Mouse (Mus musculus) CH12.LX (cell line): ENCODE measurements around the gene Eef1e1. TPM values are rescaled to one million over a fixed set of nuclear protein-coding genes. Genes with fewer than 3 reads are reported as not detected.

Experiments used
- DNase-seq: peaks from one replicate; pipeline ENCODE4 v3.0.0-alpha.2; 2013; ENCODE audit errors: extremely low read depth
- H3K27ac ChIP-seq: 2 replicates; pipeline ENCODE4 v1.5.1; 2012; ENCODE audit warnings: low read depth, mild to moderate bottlenecking, control low read depth, moderate library complexity; ENCODE audit not compliant: insufficient read depth
- H3K27me3 ChIP-seq: replicated peaks from 2 replicates; pipeline ENCODE3; 2012; ENCODE audit warnings: inconsistent platforms
- H3K36me3 ChIP-seq, 2 experiments: replicated peaks in 1 of 2; 2 replicates each; pipeline versions ENCODE3 to v1.6.1; 2012; ENCODE audit warnings: inconsistent platforms in 1 of 2, low read length in 1 of 2, mild to moderate bottlenecking in 1 of 2, mixed read lengths in 1 of 2, moderate library complexity in 1 of 2; ENCODE audit not compliant: control insufficient read depth in 1 of 2, insufficient read depth in 1 of 2
- H3K4me1 ChIP-seq, 2 experiments: 2 replicates each; pipeline ENCODE4 v1.6.1; 2012; ENCODE audit warnings: inconsistent platforms in 1 of 2, moderate library complexity in 1 of 2; ENCODE audit not compliant: insufficient read depth in 2 of 2, control insufficient read depth in 1 of 2
- H3K4me2 ChIP-seq: 2 replicates; pipeline ENCODE4 v1.6.1; 2012; ENCODE audit warnings: low read depth, mild to moderate bottlenecking, control low read depth; ENCODE audit not compliant: poor library complexity, insufficient read depth, severe bottlenecking
- H3K4me3 ChIP-seq, 3 experiments: fragments of 150-350 bp in 1 of 3; sonication (generic) in 1 of 3; replicated peaks in 1 of 3; 2 replicates each; pipeline versions ENCODE3 to v1.5.1; 2011 to 2012; ENCODE audit warnings: low read depth in 2 of 3, low read length in 2 of 3, mild to moderate bottlenecking in 2 of 3, moderate library complexity in 2 of 3, control low read depth in 1 of 3, improper control_type of control experiment in 1 of 3, inconsistent platforms in 1 of 3, mixed read lengths in 1 of 3; ENCODE audit not compliant: poor library complexity in 1 of 3
- H3K79me2 ChIP-seq: replicated peaks from 2 replicates; pipeline ENCODE4 v1.6.1; 2012; ENCODE audit warnings: mild to moderate bottlenecking, moderate library complexity; ENCODE audit not compliant: control insufficient read depth, poor library complexity, insufficient read depth, severe bottlenecking; ENCODE audit errors: extremely low read depth
- H3K9ac ChIP-seq: 2 replicates; pipeline ENCODE4 v1.6.1; 2012; ENCODE audit warnings: low read depth, mild to moderate bottlenecking, control low read depth, moderate library complexity; ENCODE audit not compliant: insufficient read depth
- H3K9me3 ChIP-seq: replicated peaks from 2 replicates; pipeline ENCODE3; 2012; ENCODE audit warnings: low read length, inconsistent platforms, mixed read lengths
- E2F4 ChIP-seq: IDR thresholded peaks from 2 replicates; pipeline ENCODE4 v1.6.1; 2011; ENCODE audit warnings: low read depth, low read length, improper control_type of control experiment; ENCODE audit not compliant: insufficient replicate concordance
- ETS1 ChIP-seq: conservative IDR thresholded peaks from 2 replicates; pipeline ENCODE4 v1.6.1; 2012; ENCODE audit warnings: low read depth, mild to moderate bottlenecking, inconsistent platforms, low read length, improper control_type of control experiment, moderate library complexity
- JUN ChIP-seq: IDR thresholded peaks from 2 replicates; pipeline ENCODE4 v1.6.1; 2011; ENCODE audit warnings: low read depth, mild to moderate bottlenecking, low read length, improper control_type of control experiment, moderate library complexity; ENCODE audit not compliant: insufficient read depth
- KAT2A ChIP-seq: IDR thresholded peaks from 2 replicates; pipeline ENCODE4 v1.6.1; 2012; ENCODE audit warnings: low read length, improper control_type of control experiment, inconsistent platforms; ENCODE audit not compliant: insufficient replicate concordance
- MAZ ChIP-seq: IDR thresholded peaks from 2 replicates; pipeline ENCODE4 v1.6.1; 2012; ENCODE audit warnings: low read depth, mild to moderate bottlenecking, inconsistent platforms, low read length, improper control_type of control experiment, moderate library complexity
- MXI1 ChIP-seq: IDR thresholded peaks from 2 replicates; pipeline ENCODE4 v1.6.1; 2011; ENCODE audit warnings: mild to moderate bottlenecking, low read depth, low read length, improper control_type of control experiment
- PAX5 ChIP-seq: IDR thresholded peaks from 2 replicates; pipeline ENCODE4 v1.6.1; 2012; ENCODE audit warnings: low read length, inconsistent platforms, mixed read lengths
- POLR2AphosphoS2 ChIP-seq: IDR thresholded peaks from 2 replicates; pipeline ENCODE4 v1.6.1; 2011; ENCODE audit warnings: low read depth, low read length, improper control_type of control experiment
- USF1 ChIP-seq: IDR thresholded peaks from 2 replicates; pipeline ENCODE4 v1.6.1; 2014; ENCODE audit warnings: low read depth, mild to moderate bottlenecking, inconsistent platforms, low read length, improper control_type of control experiment
- USF2 ChIP-seq: conservative IDR thresholded peaks from 2 replicates; pipeline ENCODE4 v1.6.1; 2011; ENCODE audit warnings: low read depth, low read length, improper control_type of control experiment
- ZKSCAN1 ChIP-seq: IDR thresholded peaks from 2 replicates; pipeline ENCODE4 v1.6.1; 2012; ENCODE audit warnings: low read depth, inconsistent platforms, low read length, improper control_type of control experiment, borderline replicate concordance
- ZMIZ1 ChIP-seq: IDR thresholded peaks from 2 replicates; pipeline ENCODE4 v1.6.1; 2012; ENCODE audit warnings: low read depth, mild to moderate bottlenecking, inconsistent platforms, low read length, improper control_type of control experiment
- dilution Hi-C: fragments of 300-500 bp; cut with MboI; formaldehyde crosslinking; loops from 2 replicates; pipeline ENCODE4 v1.14.3; 2020; ENCODE audit warnings: low sequenced_read_pairs; ENCODE audit not compliant: extremely low pct_unique_long_range_greater_than_20kb, extremely low pct_ligation_motif_present
- in situ Hi-C: fragments of 300-500 bp; cut with MboI; formaldehyde crosslinking; loops from 3 replicates; pipeline ENCODE4 v1.14.3; 2019; ENCODE audit warnings: low sequenced_read_pairs, low pct_ligation_motif_present, low pct_unique_long_range_greater_than_20kb, mixed read lengths
- polyA plus RNA-seq: library from polyadenylated mRNA; unstranded; fragments of >175 nt; gene quantifications from 2 replicates; pipeline ENCODE4 v1.2.1, GENCODE M21; 2012; ENCODE audit warnings: low read depth; ENCODE audit not compliant: insufficient read length
- total RNA-seq, 2 experiments: library from RNA; depleted of rRNA; stranded (reverse); fragments of 300-350 nt in 1 of 2; fragments of >200 nt in 1 of 2; gene quantifications; 2 replicates each; pipeline ENCODE4 v1.2.3; 2012 to 2014

The Eef1e1 gene
- total and polyA plus RNA-seq, 3 experiments = 123 to 151 (median 148) TPM

DNA sequence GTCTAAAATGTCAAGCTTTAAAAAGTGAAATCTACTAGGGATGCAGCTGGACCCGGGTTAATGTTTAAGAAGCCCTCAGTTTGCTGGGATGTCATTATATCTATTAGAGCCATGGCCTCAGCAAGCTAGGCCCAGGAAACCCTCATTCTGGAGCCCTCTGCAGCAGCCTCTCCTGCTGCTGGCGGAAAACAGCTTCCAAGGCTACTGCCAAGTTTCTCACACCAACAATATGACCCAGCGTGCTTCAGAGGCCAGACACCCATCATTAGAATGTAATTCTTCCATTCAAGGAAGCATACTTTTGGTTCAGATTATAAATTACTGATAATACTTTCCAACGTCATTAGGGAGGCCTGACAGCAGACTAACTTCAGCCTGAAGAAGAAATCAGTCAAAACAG lies 42.0 kb downstream of the Eef1e1 start:
- no peaks in the 10 kb centered on the region for H3K4me1 ChIP-seq
- no peaks in the 10 kb centered on the region for H3K27me3 ChIP-seq
- H3K4me3 ChIP-seq = no peak overlapping the region
- dilution Hi-C loops = no loop called here
- no peak for TF ChIP-seq USF1
- TF ChIP-seq MAZ = no peak
- TF ChIP-seq ZMIZ1 = no peak
- TF ChIP-seq KAT2A = no peak
- TF ChIP-seq, all 38 proteins: peak for 0
- Histone ChIP-seq H3K79me2 (no peaks in the 10 kb centered on the region), H3K4me2 (no peak overlapping the region), H3K36me3 (peaks cover 11 to 64% of the 10 kb centered on the region in 2 experiments), H3K9ac (no peak overlapping the region), H3K27ac (no peak overlapping the region), H3K9me3 (peaks cover 5% of the 10 kb centered on the region)
- DNase-seq = no peak
- in situ Hi-C loops = no loop called here

DNA sequence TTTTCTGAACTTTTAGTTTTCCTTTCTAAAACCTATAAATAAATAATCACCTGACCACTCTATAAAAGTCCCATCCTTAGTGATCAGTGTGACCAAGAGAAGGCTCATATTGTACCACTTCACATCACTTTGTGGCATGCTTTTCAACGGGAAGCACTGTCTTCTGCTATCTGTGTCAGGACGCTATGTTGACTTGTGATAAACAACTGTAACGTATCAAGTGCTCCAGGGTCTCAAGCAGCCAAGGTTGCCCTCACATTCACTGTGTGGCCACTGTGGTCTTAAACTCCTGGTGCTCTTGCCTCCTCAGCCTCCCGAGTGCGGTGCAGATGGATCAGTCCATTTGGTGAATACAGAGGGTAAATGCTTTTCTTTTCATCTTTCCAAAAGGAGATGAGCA lies 43.2 kb downstream of the Eef1e1 start:
- H3K4me2 ChIP-seq = no peak overlapping the region
- H3K4me3 ChIP-seq = no peak overlapping the region
- H3K27ac ChIP-seq = no peak overlapping the region
- H3K36me3 ChIP-seq = peaks cover 12 to 67% of the 10 kb centered on the region in 2 experiments
- in situ Hi-C loops (no loop called here), dilution Hi-C loops (no loop called here)
- no peaks in the 10 kb centered on the region for H3K4me1 ChIP-seq
- no peak for DNase-seq
- no peaks in the 10 kb centered on the region for H3K27me3 ChIP-seq
- H3K9me3 ChIP-seq = peaks cover 5% of the 10 kb centered on the region
- no peak for TF ChIP-seq PAX5
- H3K9ac ChIP-seq = no peak overlapping the region
- no peaks in the 10 kb centered on the region for H3K79me2 ChIP-seq

- dilution Hi-C loops = no loop called here
- Histone ChIP-seq H3K4me3 (no peak overlapping the region), H3K36me3 (peaks cover 12 to 73% of the 10 kb centered on the region in 2 experiments)
- DNase-seq = no peak
- TF ChIP-seq MXI1 = no peak
- no peak for TF ChIP-seq JUN
- TF ChIP-seq USF2 = no peak
- TF ChIP-seq E2F4 = no peak
- no peak for TF ChIP-seq ZKSCAN1
- no peak for TF ChIP-seq POLR2AphosphoS2
- TF ChIP-seq USF1 = no peak
- no peak for TF ChIP-seq ETS1
- TF ChIP-seq, all 38 proteins: peak for 0
- no peaks in the 10 kb centered on the region for H3K27me3 ChIP-seq
- H3K4me1 ChIP-seq = no peaks in the 10 kb centered on the region
- no peak overlapping the region for H3K9ac ChIP-seq
- H3K27ac ChIP-seq = no peak overlapping the region
- peaks cover 5% of the 10 kb centered on the region for H3K9me3 ChIP-seq
- H3K4me2 ChIP-seq = no peak overlapping the region
- in situ Hi-C loops = no loop called here
- H3K79me2 ChIP-seq = no peaks in the 10 kb centered on the region
Observed at GRCm38 (mm10) chr13:38614298-38614697, 44.6 kb downstream of the Eef1e1 start.
